Mouse (Mus musculus) forebrain, embryonic 13.5 days (tissue): Measurements from ENCODE around the gene Mif. TPM values are rescaled to one million over a fixed set of nuclear protein-coding genes. Genes with fewer than 3 reads are reported as not detected.
"Not testable (repeated sequence)": the region's sequence is repeated elsewhere in the genome, so short reads cannot be mapped to it uniquely, and the experiment has no call there.

Source experiments
- ATAC-seq: fragments of 200-750 bp; cut with Nextera tagmentation; 2 replicates; pipeline ENCODE4 v1.8.0; 2017
- H3K27ac ChIP-seq: fragments of 300-500 bp; sonication (generic); 2 replicates; pipeline ENCODE4 v1.5.1; 2015; ENCODE audit warnings: inconsistent platforms, mild to moderate bottlenecking, moderate library complexity
- H3K27me3 ChIP-seq: fragments of 300-500 bp; sonication (generic); 2 replicates; pipeline ENCODE4 v1.6.1; 2015; ENCODE audit warnings: mild to moderate bottlenecking, inconsistent platforms
- H3K36me3 ChIP-seq: fragments of 300-500 bp; sonication (generic); 2 replicates; pipeline ENCODE4 v1.6.1; 2015; ENCODE audit warnings: mild to moderate bottlenecking, inconsistent platforms; ENCODE audit not compliant: poor library complexity, severe bottlenecking
- H3K4me1 ChIP-seq: fragments of 300-500 bp; sonication (generic); 2 replicates; pipeline ENCODE4 v1.6.1; 2015; ENCODE audit warnings: inconsistent platforms
- H3K4me2 ChIP-seq: fragments of 300-500 bp; sonication (generic); 2 replicates; pipeline ENCODE4 v1.6.1; 2015; ENCODE audit warnings: inconsistent platforms, mild to moderate bottlenecking, moderate library complexity
- H3K4me3 ChIP-seq: fragments of 300-500 bp; sonication (generic); 2 replicates; pipeline ENCODE4 v1.5.1; 2015; ENCODE audit warnings: mild to moderate bottlenecking, inconsistent platforms
- H3K9ac ChIP-seq: fragments of 300-500 bp; sonication (generic); 2 replicates; pipeline ENCODE4 v1.6.1; 2015; ENCODE audit warnings: mild to moderate bottlenecking, inconsistent platforms
- H3K9me3 ChIP-seq: fragments of 300-500 bp; sonication (generic); replicated peaks from 2 replicates; pipeline ENCODE4 v1.6.1; 2016; ENCODE audit warnings: inconsistent platforms
- WGBS: fragments of 180-500 bp; shearing (Covaris S2); methylation state at CpG from one replicate; pipeline ENCODE4 v1.1.7; 2015; 5-methylcytosine and 5-hydroxymethylcytosine counted together
- polyA plus RNA-seq: library from polyadenylated mRNA; unstranded; fragments of >200 nt; fragmentation: Nextera tagmentation; extraction: Ambion mirVana; gene quantifications from 2 replicates; pipeline ENCODE4 v1.2.1, GENCODE M21; 2015

Gene Mif
- 1,962 and 1,979 TPM in 2 replicates for polyA plus RNA-seq

- Histone ChIP-seq H3K4me3 (peak within 1 kb of the TSS; percentile 80), H3K4me1 (peaks cover 39% of the 10 kb centered on the region), H3K4me2 (peak within 1 kb of the TSS; percentile 78), H3K36me3 (peaks cover 24% of the 10 kb centered on the region), H3K27ac (peak within 1 kb of the TSS; percentile 93), H3K9ac (peak within 1 kb of the TSS; percentile 90)
- H3K9me3 ChIP-seq, H3K27me3 ChIP-seq: not testable (repeated sequence)
- peak; percentile 97 for ATAC-seq
- 1% methylated on average over 45 of the region's 46 CpGs for WGBS
Observed at GRCm38 (mm10) chr10:75859786-75860470, at the start of gene Mif. TSS of gene Mif (minus strand) at chr10:75860240.

- Histone ChIP-seq H3K4me1 (no peaks in the 10 kb centered on the region), H3K9ac (no peak overlapping the region), H3K4me2 (no peak overlapping the region), H3K27ac (no peak overlapping the region), H3K4me3 (no peak overlapping the region), H3K27me3 (no peaks in the 10 kb centered on the region), H3K36me3 (peaks cover 99% of the 10 kb centered on the region), H3K9me3 (no peaks in the 10 kb centered on the region)
- WGBS: 96% methylated on average over 4 of the region's 4 CpGs
- ATAC-seq: no peak
Observed at GRCm38 (mm10) chr10:75906882-75907281, 46.8 kb upstream of the Mif start.

GRCm38 (mm10) chr10:75904391-75904790, 44.4 kb upstream of the Mif start:
- ATAC-seq: no peak
- H3K36me3 ChIP-seq: peaks cover 97% of the 10 kb centered on the region
- 93% methylated on average over 5 of the region's 5 CpGs for WGBS

GRCm38 (mm10) chr10:75898846-75899245, 38.8 kb upstream of the Mif start:
- Histone ChIP-seq H3K4me3 (no peak overlapping the region), H3K4me2 (no peak overlapping the region), H3K4me1 (no peaks in the 10 kb centered on the region), H3K9me3 (no peaks in the 10 kb centered on the region), H3K27ac (no peak overlapping the region), H3K36me3 (peaks cover 96% of the 10 kb centered on the region), H3K27me3 (no peaks in the 10 kb centered on the region), H3K9ac (no peak overlapping the region)
- ATAC-seq: no peak
- 78% methylated on average over 3 of the region's 3 CpGs for WGBS

More at GRCm38 (mm10) chr10:75904391-75904790, 44.4 kb upstream of the Mif start:
- H3K4me1 ChIP-seq: no peaks in the 10 kb centered on the region
- no peak overlapping the region for H3K27ac ChIP-seq
- H3K27me3 ChIP-seq: no peaks in the 10 kb centered on the region
- no peak overlapping the region for H3K4me2 ChIP-seq
- H3K9me3 ChIP-seq: no peaks in the 10 kb centered on the region
- no peak overlapping the region for H3K9ac ChIP-seq
- no peak overlapping the region for H3K4me3 ChIP-seq

- no peak overlapping the region for H3K9ac ChIP-seq
- no peak overlapping the region for H3K4me3 ChIP-seq
- no peak overlapping the region for H3K27ac ChIP-seq
- H3K4me1 ChIP-seq: peaks cover 6% of the 10 kb centered on the region
- H3K27me3 ChIP-seq: no peaks in the 10 kb centered on the region
- H3K36me3 ChIP-seq: peaks cover 93% of the 10 kb centered on the region
- no peak overlapping the region for H3K4me2 ChIP-seq
- ATAC-seq: no peak
- 83% methylated on average over 6 of the region's 6 CpGs for WGBS
- H3K9me3 ChIP-seq: no peaks in the 10 kb centered on the region
Observed at GRCm38 (mm10) chr10:75898039-75898564, 38.1 kb upstream of the Mif start.

GRCm38 (mm10) chr10:75897373-75897772, 37.3 kb upstream of the Mif start:
- Histone ChIP-seq H3K4me1 (peaks cover 6% of the 10 kb centered on the region), H3K4me3 (no peak overlapping the region), H3K9me3 (no peaks in the 10 kb centered on the region), H3K27me3 (no peaks in the 10 kb centered on the region), H3K9ac (no peak overlapping the region), H3K27ac (no peak overlapping the region), H3K4me2 (no peak overlapping the region), H3K36me3 (peaks cover 86% of the 10 kb centered on the region)
- 41% methylated on average over 6 of the region's 6 CpGs for WGBS
- ATAC-seq: no peak

- WGBS: 89% methylated on average over 1 of the region's 1 CpGs
- peaks cover 6% of the 10 kb centered on the region for H3K4me1 ChIP-seq
- no peak overlapping the region for H3K4me2 ChIP-seq
- H3K4me3 ChIP-seq: no peak overlapping the region
- no peak overlapping the region for H3K27ac ChIP-seq
- H3K27me3 ChIP-seq: no peaks in the 10 kb centered on the region
- H3K36me3 ChIP-seq: peaks cover 74% of the 10 kb centered on the region
- no peak overlapping the region for H3K9ac ChIP-seq
- ATAC-seq: no peak
- no peaks in the 10 kb centered on the region for H3K9me3 ChIP-seq
Observed at GRCm38 (mm10) chr10:75896208-75896607, 36.2 kb upstream of the Mif start.

- H3K27me3 ChIP-seq: no peaks in the 10 kb centered on the region
- WGBS: 91% methylated on average over 5 of the region's 5 CpGs
- H3K36me3 ChIP-seq: peaks cover 69% of the 10 kb centered on the region
Observed at GRCm38 (mm10) chr10:75895730-75896129, 35.7 kb upstream of the Mif start.

GRCm38 (mm10) chr10:75894601-75895000, 34.6 kb upstream of the Mif start:
- H3K9ac ChIP-seq: no peak overlapping the region
- no peak overlapping the region for H3K4me3 ChIP-seq
- H3K9me3 ChIP-seq: no peaks in the 10 kb centered on the region
- H3K4me2 ChIP-seq: no peak overlapping the region
- no peaks in the 10 kb centered on the region for H3K27me3 ChIP-seq
- H3K27ac ChIP-seq: no peak overlapping the region
- peaks cover 60% of the 10 kb centered on the region for H3K36me3 ChIP-seq
- ATAC-seq: no peak
- H3K4me1 ChIP-seq: peaks cover 6% of the 10 kb centered on the region
- WGBS: 76% methylated on average over 6 of the region's 6 CpGs

More at GRCm38 (mm10) chr10:75895730-75896129, 35.7 kb upstream of the Mif start:
- no peak for ATAC-seq
- Histone ChIP-seq H3K4me2 (no peak overlapping the region), H3K4me1 (peaks cover 6% of the 10 kb centered on the region), H3K27ac (no peak overlapping the region), H3K4me3 (no peak overlapping the region), H3K9me3 (no peaks in the 10 kb centered on the region), H3K9ac (no peak overlapping the region)

- Histone ChIP-seq H3K4me3 (peak within 1 kb of the TSS; percentile 43), H3K9ac (peak within 1 kb of the TSS; percentile 63), H3K9me3 (no peaks in the 10 kb centered on the region), H3K4me1 (peaks cover 6% of the 10 kb centered on the region), H3K4me2 (peak within 1 kb of the TSS; percentile 92), H3K36me3 (peaks cover 47% of the 10 kb centered on the region), H3K27me3 (no peaks in the 10 kb centered on the region), H3K27ac (no peak within 1 kb of the TSS; the same call in 1 of the 2 replicates)
- ATAC-seq: peak; percentile 99
- 2% methylated on average over 47 of the region's 51 CpGs for WGBS
Observed at GRCm38 (mm10) chr10:75893089-75893750, 33.2 kb upstream of the Mif start, which contains the start of gene Derl3. TSS of gene Derl3 (plus strand) at chr10:75893413.

GRCm38 (mm10) chr10:75889406-75890153, 29.5 kb upstream of the Mif start:
- Histone ChIP-seq H3K4me3 (no peak overlapping the region), H3K27ac (no peak overlapping the region), H3K4me2 (no peak overlapping the region), H3K9ac (no peak overlapping the region), H3K36me3 (peaks cover 11% of the 10 kb centered on the region; the same call in 1 of the 2 replicates), H3K27me3 (no peaks in the 10 kb centered on the region), H3K9me3 (no peaks in the 10 kb centered on the region), H3K4me1 (peaks cover 6% of the 10 kb centered on the region)
- ATAC-seq: no peak
- WGBS: 53% methylated on average over 8 of the region's 8 CpGs

GRCm38 (mm10) chr10:75887504-75887903, 27.5 kb upstream of the Mif start:
- not testable (repeated sequence) for ATAC-seq, H3K9me3 ChIP-seq, H3K36me3 ChIP-seq, H3K9ac ChIP-seq, H3K4me3 ChIP-seq, H3K4me1 ChIP-seq, H3K4me2 ChIP-seq, H3K27ac ChIP-seq, H3K27me3 ChIP-seq
- 84% methylated on average over 5 of the region's 5 CpGs for WGBS
